ENCODE assay signal across 28 mouse cellular contexts in the genomic region with DNA sequence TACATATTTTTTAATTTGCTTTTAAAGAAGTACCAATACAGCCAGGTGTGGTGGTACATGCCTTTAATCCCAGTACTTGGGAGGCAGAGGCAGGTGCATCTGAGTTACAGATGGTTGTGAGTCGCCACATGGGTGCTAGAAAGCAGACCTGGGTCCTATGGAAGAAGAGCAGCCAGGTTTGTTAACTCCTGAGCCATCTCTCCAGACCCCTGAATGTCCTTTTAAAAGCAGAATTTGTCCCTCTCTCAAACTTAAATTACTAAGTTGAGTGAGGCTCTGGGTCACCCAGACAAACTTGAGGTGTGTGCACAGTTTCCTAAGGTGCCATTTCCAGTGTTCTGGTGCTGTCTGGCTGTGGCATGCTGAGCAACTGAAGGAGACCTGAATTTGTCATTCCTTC. TPM values are rescaled to one million over a fixed set of nuclear protein-coding genes. Genes with fewer than 3 reads are reported as not detected.
DNase-seq lines count a peak whose midpoint lies in the region; ATAC-seq and TF ChIP-seq lines count a peak whose summit lies in the region.
"Had no signal": no experiment of that assay in that cellular context is flagged by ENCODE, and none has a peak within 500 bp of the region (broad histone marks: within the 10 kb centered on the region; RNA-seq: fewer than 3 reads in every experiment).

A gene (minus strand): TSS at position 101 of the 400 bp plus-strand sequence.

- no peak for DNase-seq in forebrain, postnatal 0 days
- DNase-seq in heart, postnatal 25 days (ENCODE audit: low spot score), result no peak
- DNase-seq in ovary, postnatal 10 days (ENCODE audit: low spot score), result no peak
- DNase-seq in forebrain, embryonic 14.5 days (ENCODE audit: low spot score), result no peak
- DNase-seq: adrenal gland, postnatal 10 days; cerebellum, adult 11-12 months; cerebellum, postnatal 25 days; kidney, adult 9 months; kidney, postnatal 36 days; layer of hippocampus, adult 9-11 months; left cerebral cortex, postnatal 4 days; right cerebral cortex, postnatal 25 days; thymus, adult 2 months had no signal

- no peak for TF ChIP-seq POLR2A in bone marrow, adult 2 months (IDR thresholded peaks at IDR 0.05; ENCODE audit: borderline replicate concordance, control insufficient read depth, low read depth, low read length)

- no peak within 1 kb of the TSS for H3K4me3 ChIP-seq in forebrain, embryonic 12.5 days (replicated peaks)
- no peak within 1 kb of the TSS for H3K4me3 ChIP-seq in forebrain, postnatal 0 days (ENCODE audit: low read depth, low read length)
- H3K4me3 ChIP-seq in heart, embryonic 16.5 days (ENCODE audit: low read length), result peak within 1 kb of the TSS; percentile 18; the same call in 1 of the 2 replicates
- peak within 1 kb of the TSS; percentile 25 for H3K4me3 ChIP-seq in bone marrow, adult 2 months (replicated peaks; ENCODE audit: control insufficient read depth, low read depth, low read length)
- H3K4me3 ChIP-seq in liver, embryonic 16.5 days (ENCODE audit: low read depth, low read length), result no peak within 1 kb of the TSS
- no peak within 1 kb of the TSS for H3K4me3 ChIP-seq in forebrain, embryonic 14.5 days (ENCODE audit: low read depth, low read length)
- H3K4me3 ChIP-seq: embryonic facial prominence, embryonic 15.5 days; hindbrain, embryonic 15.5 days; intestine, embryonic 15.5 days; left cerebral cortex, adult 2 months; midbrain, embryonic 15.5 days; neural tube, embryonic 15.5 days; stomach, embryonic 15.5 days had no signal

- 71% methylated on average over 1 of the region's 1 CpGs for WGBS in forebrain, embryonic 12.5 days
- 82% methylated on average over 1 of the region's 1 CpGs for WGBS in forebrain, postnatal 0 days
- 91% methylated on average over 1 of the region's 1 CpGs for WGBS in heart, embryonic 16.5 days
- WGBS in bone marrow, adult 2 months, result 70% methylated on average over 1 of the region's 1 CpGs
- WGBS in liver, embryonic 16.5 days (ENCODE audit: insufficient replicate concordance), result 41% methylated on average over 1 of the region's 1 CpGs
- 61% methylated on average over 1 of the region's 1 CpGs for WGBS in forebrain, embryonic 14.5 days

- TF ChIP-seq CTCF in forebrain, postnatal 0 days (IDR thresholded peaks at IDR 0.05; ENCODE audit: low read depth), result no peak
- TF ChIP-seq CTCF in bone marrow, adult 2 months (IDR thresholded peaks at IDR 0.05; ENCODE audit: control insufficient read depth, insufficient read depth, low read length), result no peak

- no peaks in the 10 kb centered on the region for H3K9me3 ChIP-seq in forebrain, embryonic 12.5 days
- H3K9me3 ChIP-seq in forebrain, postnatal 0 days (ENCODE audit: low read length), result no peaks in the 10 kb centered on the region
- no peaks in the 10 kb centered on the region for H3K9me3 ChIP-seq in heart, embryonic 16.5 days (replicated peaks; ENCODE audit: control insufficient read depth, low read length)
- H3K9me3 ChIP-seq in liver, embryonic 16.5 days (replicated peaks; ENCODE audit: control insufficient read depth, low read length), result no peaks in the 10 kb centered on the region
- H3K9me3 ChIP-seq in forebrain, embryonic 14.5 days (replicated peaks; ENCODE audit: control insufficient read depth, low read length), result no peaks in the 10 kb centered on the region
- H3K9me3 ChIP-seq: embryonic facial prominence, embryonic 15.5 days; hindbrain, embryonic 15.5 days; intestine, embryonic 15.5 days; midbrain, embryonic 15.5 days; neural tube, embryonic 15.5 days; stomach, embryonic 15.5 days had no signal

- H3K4me1 ChIP-seq in forebrain, embryonic 12.5 days, result peaks cover 34% of the 10 kb centered on the region
- H3K4me1 ChIP-seq in forebrain, postnatal 0 days (ENCODE audit: insufficient read depth), result no peaks in the 10 kb centered on the region
- H3K4me1 ChIP-seq in heart, embryonic 16.5 days (ENCODE audit: control insufficient read depth, insufficient read depth, low read length), result peaks cover 29% of the 10 kb centered on the region
- peaks cover 15% of the 10 kb centered on the region for H3K4me1 ChIP-seq in bone marrow, adult 2 months (ENCODE audit: control insufficient read depth, insufficient read depth, low read length)
- no peaks in the 10 kb centered on the region; the same call in 1 of the 2 replicates for H3K4me1 ChIP-seq in liver, embryonic 16.5 days (ENCODE audit: control insufficient read depth, low read depth, low read length)
- H3K4me1 ChIP-seq in forebrain, embryonic 14.5 days (ENCODE audit: control insufficient read depth, insufficient read depth, low read length), result peaks cover 16% of the 10 kb centered on the region; the same call in 1 of the 2 replicates

- no peak within 1 kb of the TSS for H3K9ac ChIP-seq in forebrain, embryonic 12.5 days
- H3K9ac ChIP-seq in forebrain, postnatal 0 days, result no peak within 1 kb of the TSS
- peak within 1 kb of the TSS; percentile 39; the same call in 1 of the 2 replicates for H3K9ac ChIP-seq in heart, embryonic 16.5 days (ENCODE audit: low read length)
- no peak within 1 kb of the TSS for H3K9ac ChIP-seq in liver, embryonic 16.5 days (ENCODE audit: low read depth, low read length)
- H3K9ac ChIP-seq in forebrain, embryonic 14.5 days (ENCODE audit: low read length), result no peak within 1 kb of the TSS
- H3K9ac ChIP-seq: embryonic facial prominence, embryonic 15.5 days; hindbrain, embryonic 15.5 days; intestine, embryonic 15.5 days; midbrain, embryonic 15.5 days; neural tube, embryonic 15.5 days; stomach, embryonic 15.5 days had no signal

- H3K36me3 ChIP-seq in forebrain, embryonic 12.5 days (replicated peaks), result no peaks in the 10 kb centered on the region
- no peaks in the 10 kb centered on the region for H3K36me3 ChIP-seq in forebrain, postnatal 0 days (ENCODE audit: insufficient read depth)
- H3K36me3 ChIP-seq in heart, embryonic 16.5 days (ENCODE audit: control insufficient read depth, insufficient read depth), result no peaks in the 10 kb centered on the region
- no peaks in the 10 kb centered on the region for H3K36me3 ChIP-seq in liver, embryonic 16.5 days (ENCODE audit: control insufficient read depth, insufficient read depth)
- H3K36me3 ChIP-seq in forebrain, embryonic 14.5 days (ENCODE audit: control insufficient read depth, insufficient read depth, low read length), result no peaks in the 10 kb centered on the region
- H3K36me3 ChIP-seq: embryonic facial prominence, embryonic 15.5 days; hindbrain, embryonic 15.5 days; intestine, embryonic 15.5 days; midbrain, embryonic 15.5 days; neural tube, embryonic 15.5 days; stomach, embryonic 15.5 days had no signal

- peaks cover 39% of the 10 kb centered on the region for H3K27me3 ChIP-seq in forebrain, embryonic 12.5 days
- H3K27me3 ChIP-seq in forebrain, postnatal 0 days (ENCODE audit: insufficient read depth, low read length), result no peaks in the 10 kb centered on the region; the same call in 1 of the 2 replicates
- H3K27me3 ChIP-seq in heart, embryonic 16.5 days (ENCODE audit: control insufficient read depth, insufficient read depth, low read length), result no peaks in the 10 kb centered on the region
- peaks cover 42% of the 10 kb centered on the region for H3K27me3 ChIP-seq in liver, embryonic 16.5 days (ENCODE audit: control insufficient read depth, insufficient read depth, low read depth, low read length)
- 0 out of 2 replicates have a peak, but pooled peaks cover 2% of the 10 kb centered on the region for H3K27me3 ChIP-seq in forebrain, embryonic 14.5 days (replicated peaks; ENCODE audit: control insufficient read depth, insufficient read depth, low read length)
- H3K27me3 ChIP-seq: Patski had no signal

- H3K4me2 ChIP-seq in forebrain, embryonic 12.5 days, result no peak within 1 kb of the TSS
- H3K4me2 ChIP-seq in forebrain, postnatal 0 days (ENCODE audit: low read depth), result no peak within 1 kb of the TSS
- H3K4me2 ChIP-seq in heart, embryonic 16.5 days (ENCODE audit: low read depth, low read length), result peak within 1 kb of the TSS; percentile 57
- H3K4me2 ChIP-seq in liver, embryonic 16.5 days (ENCODE audit: low read depth, low read length), result peak within 1 kb of the TSS; percentile 12; the same call in 1 of the 2 replicates
- H3K4me2 ChIP-seq in forebrain, embryonic 14.5 days (ENCODE audit: low read length), result no peak within 1 kb of the TSS
- H3K4me2 ChIP-seq: embryonic facial prominence, embryonic 15.5 days; hindbrain, embryonic 15.5 days; intestine, embryonic 15.5 days; midbrain, embryonic 15.5 days; neural tube, embryonic 15.5 days; stomach, embryonic 15.5 days had no signal

- no peak for ATAC-seq in forebrain, embryonic 12.5 days (ENCODE audit: low FRiP score)
- ATAC-seq in forebrain, postnatal 0 days, result no peak
- no peak for ATAC-seq in heart, embryonic 16.5 days (replicated peaks; ENCODE audit: extremely low read depth, insufficient read depth, low FRiP score)
- ATAC-seq in liver, embryonic 16.5 days (ENCODE audit: low read depth), result no peak
- ATAC-seq in forebrain, embryonic 14.5 days, result no peak
- ATAC-seq: midbrain, embryonic 15.5 days; Patski had no signal

- 0 out of 2 replicates have a peak within 1 kb of the TSS, but pooled peaks have one; percentile 19 for H3K27ac ChIP-seq in forebrain, embryonic 12.5 days
- no peak within 1 kb of the TSS for H3K27ac ChIP-seq in forebrain, postnatal 0 days (ENCODE audit: low read depth, low read length)
- H3K27ac ChIP-seq in heart, embryonic 16.5 days (ENCODE audit: low read length), result peak within 1 kb of the TSS; percentile 82
- H3K27ac ChIP-seq in bone marrow, adult 2 months (ENCODE audit: control insufficient read depth, insufficient read depth, low read depth, low read length, poor library complexity), result peak within 1 kb of the TSS; percentile 35; the same call in 1 of the 2 replicates
- no peak within 1 kb of the TSS for H3K27ac ChIP-seq in liver, embryonic 16.5 days (ENCODE audit: low read length)
- H3K27ac ChIP-seq in forebrain, embryonic 14.5 days (ENCODE audit: low read depth, low read length), result no peak within 1 kb of the TSS
- H3K27ac ChIP-seq: embryonic facial prominence, embryonic 15.5 days; hindbrain, embryonic 15.5 days; intestine, embryonic 15.5 days; midbrain, embryonic 15.5 days; neural tube, embryonic 15.5 days; stomach, embryonic 15.5 days had no signal

- intact Hi-C loops in heart, postnatal 25 days (cut with DNase I), result no loop called here

RNA-seq across cellular contexts. Expression of the gene that starts here (rescaled TPM):
- polyA plus RNA-seq in forebrain, embryonic 12.5 days (2016; fragmentation: Nextera tagmentation; extraction: Ambion mirVana), result not detected in 2 replicates
- not detected in 2 replicates for total RNA-seq in forebrain, postnatal 0 days (2014; rRNA removed)
- polyA plus RNA-seq in forebrain, postnatal 0 days (2015; fragmentation: Nextera tagmentation; extraction: Ambion mirVana), result not detected in 2 replicates
- not detected in 2 replicates for polyA plus RNA-seq in heart, embryonic 16.5 days (2015; fragmentation: Nextera tagmentation; extraction: Ambion mirVana)
- total RNA-seq in heart, postnatal 25 days (2021), result not detected
- polyA plus RNA-seq in bone marrow, adult 2 months (2011; ENCODE audit: insufficient read depth, insufficient read length, low replicate concordance, missing spikeins), result not detected in 2 replicates
- not detected in 2 replicates for polyA plus RNA-seq in liver, embryonic 16.5 days (2015; fragmentation: Nextera tagmentation; extraction: Ambion mirVana)
- not detected in 2 replicates for polyA plus RNA-seq in forebrain, embryonic 14.5 days (2014; fragmentation: Nextera tagmentation; extraction: Ambion mirVana)
- total RNA-seq: adrenal gland, postnatal 10 days; gastrocnemius, adult 8-10 months; left cerebral cortex, adult 2 months; left cerebral cortex, postnatal 4 days; liver, adult 2 months; megakaryocyte progenitor cell, adult 5-6 weeks had no signal
- polyA plus RNA-seq: embryonic facial prominence, embryonic 15.5 days; hindbrain, embryonic 15.5 days; intestine, embryonic 15.5 days; liver, adult 2 months; midbrain, embryonic 15.5 days; neural tube, embryonic 15.5 days; Patski; stomach, embryonic 15.5 days; thymus, adult 2 months had no signal

Comparison
In these comparisons a context has a peak if more than half of its experiments do, and no peak if none do; other contexts are left out.
1. H3K27ac ChIP-seq: peak in forebrain, embryonic 12.5 days (single experiment), heart, embryonic 16.5 days (single experiment) and bone marrow, adult 2 months (single experiment); none in forebrain, postnatal 0 days (single experiment), liver, embryonic 16.5 days (single experiment) and forebrain, embryonic 14.5 days (single experiment).
2. H3K4me2 ChIP-seq: peak in heart, embryonic 16.5 days (single experiment) and liver, embryonic 16.5 days (single experiment); none in forebrain, embryonic 12.5 days (single experiment), forebrain, postnatal 0 days (single experiment) and forebrain, embryonic 14.5 days (single experiment).
3. H3K4me3 ChIP-seq: peak in heart, embryonic 16.5 days (single experiment) and bone marrow, adult 2 months (single experiment); none in forebrain, embryonic 12.5 days (single experiment), forebrain, postnatal 0 days (single experiment), liver, embryonic 16.5 days (single experiment) and forebrain, embryonic 14.5 days (single experiment).